ENCODE assay signal across 8 mouse cellular contexts in genomic region chr3:117574529-117575252, GRCm38 (mm10). TPM values are rescaled to one million over a fixed set of nuclear protein-coding genes. Genes with fewer than 3 reads are reported as not detected.
DNase-seq lines count a peak whose midpoint lies in the region; ATAC-seq and TF ChIP-seq lines count a peak whose summit lies in the region.

Gene Plppr5 (plus strand): TSS chr3:117574836.

- no peaks in the 10 kb centered on the region for H3K9me3 ChIP-seq in lung, embryonic 15.5 days
- H3K9me3 ChIP-seq in intestine, postnatal 0 days (ENCODE audit: control insufficient read depth), result no peaks in the 10 kb centered on the region
- H3K9me3 ChIP-seq in liver, embryonic 16.5 days (replicated peaks; ENCODE audit: control insufficient read depth, low read length), result no peaks in the 10 kb centered on the region
- no peaks in the 10 kb centered on the region for H3K9me3 ChIP-seq in stomach, embryonic 15.5 days

- peak within 1 kb of the TSS; percentile 43 for H3K4me3 ChIP-seq in lung, embryonic 15.5 days
- peak within 1 kb of the TSS; percentile 14 for H3K4me3 ChIP-seq in bone marrow macrophage, adult 2 months (ENCODE audit: insufficient read depth, low read length)
- H3K4me3 ChIP-seq in intestine, postnatal 0 days (ENCODE audit: low read depth, low read length), result peak within 1 kb of the TSS; percentile 45
- peak within 1 kb of the TSS; percentile 29 for H3K4me3 ChIP-seq in liver, embryonic 16.5 days (ENCODE audit: low read depth, low read length)
- H3K4me3 ChIP-seq in stomach, embryonic 15.5 days (replicated peaks), result peak within 1 kb of the TSS; percentile 54

- DNase-seq in lung, postnatal 36 days, result no peak
- DNase-seq in urinary bladder, adult 18-20 months (ENCODE audit: low spot score in 2 of 2), result no peak

- peaks cover 13% of the 10 kb centered on the region; the same call in 1 of the 2 replicates for H3K4me1 ChIP-seq in lung, embryonic 15.5 days
- H3K4me1 ChIP-seq in bone marrow macrophage, adult 2 months (ENCODE audit: control insufficient read depth, insufficient read depth, low read length), result no peaks in the 10 kb centered on the region
- no peaks in the 10 kb centered on the region for H3K4me1 ChIP-seq in intestine, postnatal 0 days (replicated peaks; ENCODE audit: control insufficient read depth, insufficient read depth, low read length)
- no peaks in the 10 kb centered on the region for H3K4me1 ChIP-seq in liver, embryonic 16.5 days (ENCODE audit: control insufficient read depth, low read depth, low read length)
- H3K4me1 ChIP-seq in stomach, embryonic 15.5 days, result no peaks in the 10 kb centered on the region; the same call in 1 of the 2 replicates

- H3K27ac ChIP-seq in lung, embryonic 15.5 days, result no peak within 1 kb of the TSS
- H3K27ac ChIP-seq in bone marrow macrophage, adult 2 months (ENCODE audit: insufficient read depth, low read depth, low read length), result no peak within 1 kb of the TSS
- no peak within 1 kb of the TSS for H3K27ac ChIP-seq in intestine, postnatal 0 days (ENCODE audit: low read depth, low read length)
- no peak within 1 kb of the TSS for H3K27ac ChIP-seq in liver, embryonic 16.5 days (ENCODE audit: low read length)
- H3K27ac ChIP-seq in stomach, embryonic 15.5 days, result no peak within 1 kb of the TSS

- WGBS in lung, embryonic 15.5 days, result 22% methylated on average over 20 of the region's 20 CpGs
- 26% methylated on average over 20 of the region's 20 CpGs for WGBS in intestine, postnatal 0 days
- WGBS in liver, embryonic 16.5 days (ENCODE audit: insufficient replicate concordance), result 20% methylated on average over 20 of the region's 20 CpGs
- 25% methylated on average over 20 of the region's 20 CpGs for WGBS in stomach, embryonic 15.5 days

- no peak for TF ChIP-seq POLR2A in bone marrow macrophage, adult 2 months (IDR thresholded peaks at IDR 0.05; ENCODE audit: borderline replicate concordance, low read depth, low read length)

- H3K27me3 ChIP-seq in lung, embryonic 15.5 days, result peaks cover 35% of the 10 kb centered on the region
- peaks cover 20% of the 10 kb centered on the region for H3K27me3 ChIP-seq in intestine, postnatal 0 days (replicated peaks; ENCODE audit: control insufficient read depth, insufficient read depth, low read length)
- peaks cover 20% of the 10 kb centered on the region for H3K27me3 ChIP-seq in liver, embryonic 16.5 days (ENCODE audit: control insufficient read depth, insufficient read depth, low read depth, low read length)
- H3K27me3 ChIP-seq in stomach, embryonic 15.5 days (replicated peaks), result peaks cover 14% of the 10 kb centered on the region; the same call in 1 of the 2 replicates

- peak; percentile 80; the same call in 1 of the 2 replicates for ATAC-seq in lung, embryonic 15.5 days (ENCODE audit: borderline replicate concordance, extremely low read depth, low FRiP score, low TSS enrichment)
- peak; percentile 59 for ATAC-seq in frontal cortex, adult (ENCODE audit: low TSS enrichment)
- no peak for ATAC-seq in intestine, postnatal 0 days
- ATAC-seq in liver, embryonic 16.5 days (ENCODE audit: low read depth), result no peak
- peak; percentile 23; the same call in 1 of the 2 replicates for ATAC-seq in stomach, embryonic 15.5 days (ENCODE audit: insufficient read depth, low FRiP score, low read depth)

- peak within 1 kb of the TSS; percentile 94 for H3K4me2 ChIP-seq in lung, embryonic 15.5 days
- H3K4me2 ChIP-seq in intestine, postnatal 0 days (replicated peaks; ENCODE audit: low read depth), result peak within 1 kb of the TSS; percentile 69
- peak within 1 kb of the TSS; percentile 36 for H3K4me2 ChIP-seq in liver, embryonic 16.5 days (ENCODE audit: low read depth, low read length)
- peak within 1 kb of the TSS; percentile 92 for H3K4me2 ChIP-seq in stomach, embryonic 15.5 days

- H3K9ac ChIP-seq in lung, embryonic 15.5 days, result peak within 1 kb of the TSS; percentile 19; the same call in 1 of the 2 replicates
- H3K9ac ChIP-seq in intestine, postnatal 0 days (ENCODE audit: low read depth, low read length), result 0 out of 2 replicates have a peak within 1 kb of the TSS, but pooled peaks have one; percentile 31
- H3K9ac ChIP-seq in liver, embryonic 16.5 days (ENCODE audit: low read depth, low read length), result no peak within 1 kb of the TSS
- peak within 1 kb of the TSS; percentile 9; the same call in 1 of the 2 replicates for H3K9ac ChIP-seq in stomach, embryonic 15.5 days

- no peak for TF ChIP-seq CTCF in bone marrow macrophage, adult 2 months (IDR thresholded peaks at IDR 0.05; ENCODE audit: low read depth, low read length)
- no peak for TF ChIP-seq CTCF in intestine, postnatal 0 days (IDR thresholded peaks at IDR 0.05; ENCODE audit: low read depth)

- no peaks in the 10 kb centered on the region for H3K36me3 ChIP-seq in lung, embryonic 15.5 days
- no peaks in the 10 kb centered on the region for H3K36me3 ChIP-seq in intestine, postnatal 0 days (ENCODE audit: control insufficient read depth, insufficient read depth)
- no peaks in the 10 kb centered on the region for H3K36me3 ChIP-seq in liver, embryonic 16.5 days (ENCODE audit: control insufficient read depth, insufficient read depth)
- H3K36me3 ChIP-seq in stomach, embryonic 15.5 days, result no peaks in the 10 kb centered on the region

RNA-seq across cellular contexts. Expression of gene Plppr5, which starts in this region (rescaled TPM):
- 1.0 and 1.5 TPM in 2 replicates for polyA plus RNA-seq in lung, embryonic 15.5 days (2015; fragmentation: Nextera tagmentation; extraction: Ambion mirVana)
- not detected in 2 replicates for polyA plus RNA-seq in bone marrow macrophage, adult 2 months (2012; ENCODE audit: insufficient read depth, insufficient read length, missing spikeins)
- polyA plus RNA-seq in intestine, postnatal 0 days (2015; fragmentation: Nextera tagmentation; extraction: Ambion mirVana), result 1.7 and 1.8 TPM in 2 replicates
- 0.02 and 0.07 TPM in 2 replicates for polyA plus RNA-seq in liver, embryonic 16.5 days (2015; fragmentation: Nextera tagmentation; extraction: Ambion mirVana)
- 1.6 and 1.9 TPM in 2 replicates for polyA plus RNA-seq in stomach, embryonic 15.5 days (2015; fragmentation: Nextera tagmentation; extraction: Ambion mirVana)

Comparison
In these comparisons a context has a peak if more than half of its experiments do, and no peak if none do; other contexts are left out.
1. ATAC-seq: peak in lung, embryonic 15.5 days (single experiment), frontal cortex, adult (single experiment) and stomach, embryonic 15.5 days (single experiment); none in intestine, postnatal 0 days (single experiment) and liver, embryonic 16.5 days (single experiment).
2. H3K4me2 ChIP-seq: peak in every context shown above with its lines; median percentile 94 in lung, embryonic 15.5 days; 92 in stomach, embryonic 15.5 days; 69 in intestine, postnatal 0 days; 36 in liver, embryonic 16.5 days.
3. Peak in every context shown above with its lines, with median percentiles within 50 percentile points of each other: H3K4me3 ChIP-seq.